Mouse (Mus musculus) Patski (cell line): Measurements from ENCODE around the gene Dynlrb2. TPM values are rescaled to one million over a fixed set of nuclear protein-coding genes. Genes with fewer than 3 reads are reported as not detected.

ENCODE experiments used
- ATAC-seq: fragments of 100-300 bp; one replicate; pipeline ENCODE4 v1.8.0; 2021
- CTCF ChIA-PET: fragments of 350-600 bp; sonication (Branson Sonifier 250); formaldehyde crosslinking; loops from one replicate; lab custom pipeline; 2022; ENCODE audit warnings: inconsistent platforms; lab: Charles Lee
- POLR2A ChIA-PET: fragments of 350-600 bp; sonication (Branson Sonifier 250); formaldehyde crosslinking; loops from one replicate; lab custom pipeline; 2022; ENCODE audit warnings: antibody characterized with exemption, inconsistent platforms; lab: Charles Lee
- DNase-seq: peaks from one replicate; pipeline ENCODE4 v3.0.0-alpha.2; 2011; ENCODE audit warnings: low read depth, low spot score
- H3K27me3 ChIP-seq: fragments of 371-371 bp; one replicate; pipeline ENCODE4 v1.5.1; 2021
- CTCF ChIP-seq: fragments of 100-300 bp; IDR thresholded peaks from one replicate; pipeline ENCODE4 v1.5.1; 2021
- in situ Hi-C: fragments of 300-500 bp; cut with MboI; formaldehyde crosslinking; loops from 3 replicates; pipeline ENCODE4 v1.11.1; 2018; ENCODE audit warnings: low pct_unique_long_range_greater_than_20kb, mixed read lengths
- polyA plus RNA-seq: library from polyadenylated mRNA; unstranded; gene quantifications from one replicate; pipeline ENCODE4 v1.2.3, GENCODE M21; 2021

The Dynlrb2 gene
- polyA plus RNA-seq, 1 experiment from 2014 or later: 8.1 TPM

DNA sequence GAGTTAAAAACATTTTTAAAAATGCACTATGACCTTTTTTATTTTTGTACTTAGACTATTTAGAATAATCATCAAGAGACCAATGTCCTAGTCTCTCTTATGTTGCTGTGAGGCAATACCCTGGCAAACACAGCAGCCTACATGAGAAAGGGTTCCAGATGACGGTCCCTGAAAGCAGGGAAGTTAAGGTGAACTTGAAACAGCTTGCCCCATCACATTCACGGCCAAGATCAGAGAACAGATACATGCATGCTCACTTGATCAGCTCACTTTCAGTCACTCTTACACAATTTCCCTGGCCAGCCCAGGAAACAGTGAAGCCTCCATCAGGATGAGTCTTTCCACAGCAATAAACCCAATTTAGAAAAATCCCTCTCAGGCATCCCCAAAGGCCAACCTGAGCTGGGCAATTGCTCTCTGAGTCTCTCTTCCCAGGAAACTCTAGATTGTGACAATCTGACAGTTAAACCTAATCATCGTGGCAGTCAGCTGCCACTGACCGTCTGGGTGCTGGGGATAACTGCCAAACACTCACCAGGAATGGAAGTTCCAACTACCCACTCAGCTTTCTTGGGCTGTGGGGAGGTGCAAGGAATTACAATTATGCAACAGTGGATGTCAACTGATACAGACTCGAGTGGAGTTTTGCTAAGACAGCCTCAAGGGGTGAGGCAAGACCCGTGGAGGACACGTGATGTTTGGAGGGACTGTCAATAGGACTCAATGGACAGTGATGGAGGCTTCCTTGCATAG, 4.5 kb upstream of the Dynlrb2 start:
- peaks cover 6% of the 10 kb centered on the region for H3K27me3 ChIP-seq
- no peak for TF ChIP-seq CTCF
- DNase-seq: no peak
- POLR2A ChIA-PET: no interaction called here
- CTCF ChIA-PET: no interaction called here
- in situ Hi-C loops: no loop called here
- no peak for ATAC-seq

DNA sequence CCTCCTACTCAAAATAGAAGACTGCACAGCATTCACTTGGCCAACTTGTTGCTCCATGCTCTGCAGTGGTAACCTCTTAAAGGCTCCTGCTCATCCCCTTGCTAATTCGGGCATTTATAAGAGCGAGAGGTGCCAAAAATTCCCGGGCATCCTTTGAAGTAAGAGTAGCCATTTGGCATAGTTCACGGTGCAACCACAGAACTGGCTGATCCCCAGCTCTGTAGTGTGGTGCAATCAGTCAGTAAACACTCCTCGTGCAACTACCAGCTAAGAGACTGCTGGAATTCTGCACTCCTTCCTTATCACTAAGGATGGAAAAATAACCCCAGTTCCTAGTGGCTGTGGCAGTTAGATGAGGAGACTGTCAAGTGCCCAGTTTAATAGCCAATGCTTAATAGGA, 3.9 kb downstream of the Dynlrb2 start:
- ATAC-seq: no peak
- H3K27me3 ChIP-seq: no peaks in the 10 kb centered on the region
- ChIA-PET POLR2A (no interaction called here), CTCF (no interaction called here)
- TF ChIP-seq CTCF: no peak
- no peak for DNase-seq
- in situ Hi-C loops: no loop called here

DNA sequence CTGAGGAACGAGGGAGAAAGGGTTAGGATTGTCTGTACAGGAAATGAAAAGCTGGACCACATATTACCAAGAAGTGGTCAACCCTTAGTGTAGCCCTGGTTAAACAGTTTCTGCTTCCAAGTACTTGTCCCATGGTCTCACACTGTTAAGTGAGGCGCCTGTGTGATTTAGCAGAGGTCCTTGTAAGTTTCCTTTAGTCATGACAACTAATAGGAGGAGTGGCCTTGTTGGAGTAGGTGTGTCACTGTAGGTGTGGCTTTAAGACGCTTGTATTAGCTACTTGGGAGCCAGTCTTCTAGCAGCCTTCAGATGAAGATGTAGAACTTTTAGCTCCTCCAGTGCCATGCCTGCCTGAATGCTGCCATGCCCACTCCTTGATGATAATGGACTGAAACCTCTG, 4.5 kb downstream of the Dynlrb2 start:
- ATAC-seq: no peak
- CTCF ChIA-PET: no interaction called here
- no peak for DNase-seq
- in situ Hi-C loops: no loop called here
- no peak for TF ChIP-seq CTCF
- POLR2A ChIA-PET: no interaction called here
- H3K27me3 ChIP-seq: no peaks in the 10 kb centered on the region

DNA sequence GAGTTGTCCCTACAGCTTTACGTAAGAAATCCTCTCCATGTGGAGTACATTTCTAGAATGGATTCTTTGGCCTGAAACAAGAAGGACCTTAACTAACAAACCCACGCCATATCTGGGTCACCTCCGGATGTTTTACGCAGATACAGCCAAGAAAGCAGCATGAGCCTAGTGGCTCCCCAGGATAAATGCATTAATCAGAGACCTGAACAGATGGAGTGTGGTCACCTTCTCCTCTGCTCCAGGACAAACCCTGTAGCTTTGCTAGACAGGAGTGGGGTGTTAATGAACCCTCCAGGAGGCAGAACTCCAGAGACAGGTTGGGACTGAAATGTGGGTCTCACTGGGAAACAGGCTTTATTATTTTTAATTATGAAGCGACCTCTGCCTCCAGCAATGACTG, 14.9 kb downstream of the Dynlrb2 start:
- CTCF ChIA-PET: no interaction called here
- in situ Hi-C loops: no loop called here
- DNase-seq: no peak
- ATAC-seq: no peak
- no peak for TF ChIP-seq CTCF
- POLR2A ChIA-PET: no interaction called here
- H3K27me3 ChIP-seq: peaks cover 4% of the 10 kb centered on the region

DNA sequence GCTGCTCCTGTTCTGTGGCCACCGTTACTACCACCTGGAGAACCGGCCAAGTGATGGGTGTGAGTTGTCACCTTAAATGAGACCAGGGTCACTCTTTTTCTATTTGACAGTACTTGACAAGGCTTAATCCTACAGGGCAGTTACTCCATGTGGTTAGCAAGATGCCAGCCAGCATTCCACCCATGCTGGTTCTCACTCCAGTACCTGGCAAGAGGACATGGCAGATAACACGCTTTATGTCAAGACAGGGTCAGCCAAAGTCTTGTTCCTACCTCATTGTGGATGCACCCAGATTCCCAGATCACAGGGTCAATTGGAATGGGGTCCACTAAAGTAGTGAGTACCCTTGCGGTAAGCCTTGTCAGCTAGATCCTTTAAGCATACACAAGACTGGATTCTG, 16.4 kb downstream of the Dynlrb2 start:
- TF ChIP-seq CTCF: no peak
- in situ Hi-C loops: no loop called here
- no peak for ATAC-seq
- POLR2A ChIA-PET: no interaction called here
- CTCF ChIA-PET: no interaction called here
- no peak for DNase-seq
- H3K27me3 ChIP-seq: peaks cover 4% of the 10 kb centered on the region

DNA sequence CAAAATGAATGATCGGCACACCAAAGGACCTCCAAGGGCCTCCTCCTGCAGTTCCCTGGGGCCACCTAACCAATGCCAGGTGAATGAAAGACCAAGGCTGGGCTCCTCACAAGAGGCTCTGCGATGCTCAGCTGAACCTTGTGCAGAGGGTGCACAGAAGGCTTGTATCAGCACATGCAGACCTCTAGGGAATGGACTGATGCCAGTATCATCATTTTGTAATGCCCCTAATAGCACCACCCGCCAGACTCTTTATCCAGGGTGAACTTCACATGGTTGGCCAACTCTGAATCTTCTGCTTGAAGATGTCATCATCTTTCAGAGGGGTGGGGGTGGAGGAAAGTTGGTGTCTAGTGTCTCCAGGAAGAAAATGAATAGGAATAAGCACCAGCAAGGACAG, 16.9 kb downstream of the Dynlrb2 start:
- H3K27me3 ChIP-seq: peaks cover 4% of the 10 kb centered on the region
- ChIA-PET POLR2A (no interaction called here), CTCF (no interaction called here)
- no peak for TF ChIP-seq CTCF
- DNase-seq: no peak
- ATAC-seq: no peak
- in situ Hi-C loops: no loop called here

DNA sequence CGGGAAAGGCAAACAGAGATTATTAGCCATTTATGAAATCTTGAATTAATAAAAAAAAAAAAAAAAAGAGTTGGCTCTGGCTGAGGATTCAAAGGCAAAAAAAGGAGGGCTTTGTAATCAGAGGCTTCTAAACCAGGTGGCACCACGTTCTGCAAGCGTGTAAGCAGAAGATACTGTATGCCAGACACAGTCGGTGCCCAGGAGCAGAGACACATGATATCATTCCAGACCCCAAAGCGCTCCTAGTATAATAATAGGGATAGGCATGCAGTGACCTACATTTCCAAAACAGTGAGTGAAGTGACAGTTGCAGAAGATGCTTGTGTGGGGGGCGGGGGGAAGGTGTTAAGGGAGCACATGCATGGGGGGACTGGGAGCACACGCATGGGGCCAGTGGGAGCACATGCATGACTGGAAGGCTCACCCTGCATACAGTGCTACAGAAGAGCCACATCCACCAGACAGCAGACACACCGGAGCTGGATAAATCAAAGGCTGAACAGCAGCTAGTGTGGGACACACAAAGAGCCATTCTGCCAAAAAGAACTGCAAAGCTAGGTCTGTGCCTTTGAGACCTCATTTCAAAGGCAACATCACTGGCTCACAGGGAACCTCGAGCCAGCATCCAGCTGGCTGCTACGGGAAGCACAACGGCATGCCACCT, 17.5 kb downstream of the Dynlrb2 start:
- in situ Hi-C loops: no loop called here
- ATAC-seq: no peak
- POLR2A ChIA-PET: no interaction called here

DNA sequence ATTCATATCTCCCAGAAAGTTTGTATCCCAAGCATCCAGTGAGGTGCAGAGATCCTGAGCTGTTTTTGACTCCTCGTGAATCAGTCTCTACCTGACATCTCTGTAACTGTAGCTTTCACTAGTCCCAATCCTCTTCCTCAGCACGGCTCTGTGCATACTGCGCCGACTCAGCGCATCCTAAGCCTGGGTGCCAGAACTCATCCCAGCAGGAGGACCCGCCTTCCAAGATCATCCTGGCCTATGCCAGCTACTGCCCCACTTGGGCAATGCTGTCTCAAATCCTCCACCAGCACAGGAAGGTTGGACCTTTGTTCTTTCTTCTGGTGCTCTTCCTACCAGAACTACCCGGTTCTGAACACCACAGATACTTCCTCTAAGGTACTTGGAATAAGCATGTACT, 20.1 kb downstream of the Dynlrb2 start:
- in situ Hi-C loops: no loop called here
- no peak for TF ChIP-seq CTCF
- no peak for DNase-seq
- ChIA-PET POLR2A (no interaction called here), CTCF (no interaction called here)
- ATAC-seq: no peak
- peaks cover 11% of the 10 kb centered on the region for H3K27me3 ChIP-seq

More for the DNA sequence above, 17.5 kb downstream of the Dynlrb2 start:
- H3K27me3 ChIP-seq: peaks cover 4% of the 10 kb centered on the region
- TF ChIP-seq CTCF: no peak
- no peak for DNase-seq
- CTCF ChIA-PET: interaction anchor here (0.7 kb wide), 1 partner anchor 1001 kb away, joined by 3 read pairs; no protein-coding TSS in a partner anchor

DNA sequence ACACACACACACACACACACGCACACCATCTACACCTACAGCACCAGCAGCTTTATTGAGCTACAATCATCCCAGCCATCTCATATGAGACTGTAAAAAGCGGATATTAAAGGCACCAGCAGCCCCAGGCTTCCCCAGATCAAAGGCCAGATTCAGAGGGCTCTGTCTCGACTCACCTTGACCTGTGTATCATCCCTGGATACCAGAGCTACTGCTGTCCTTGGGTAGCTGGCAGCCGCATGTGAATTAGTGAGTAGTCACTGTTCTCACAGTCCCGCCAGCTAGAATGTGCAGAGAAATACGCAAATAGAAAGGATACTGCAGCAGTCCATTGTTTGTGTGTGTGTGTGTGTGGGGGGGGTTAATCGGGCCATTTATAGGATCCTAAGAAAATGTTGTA, 24.0 kb downstream of the Dynlrb2 start:
- ChIA-PET CTCF (no interaction called here), POLR2A (no interaction called here)
- in situ Hi-C loops: no loop called here
- DNase-seq (no peak), ATAC-seq (no peak)
- TF ChIP-seq CTCF: no peak
- H3K27me3 ChIP-seq: peaks cover 6% of the 10 kb centered on the region

DNA sequence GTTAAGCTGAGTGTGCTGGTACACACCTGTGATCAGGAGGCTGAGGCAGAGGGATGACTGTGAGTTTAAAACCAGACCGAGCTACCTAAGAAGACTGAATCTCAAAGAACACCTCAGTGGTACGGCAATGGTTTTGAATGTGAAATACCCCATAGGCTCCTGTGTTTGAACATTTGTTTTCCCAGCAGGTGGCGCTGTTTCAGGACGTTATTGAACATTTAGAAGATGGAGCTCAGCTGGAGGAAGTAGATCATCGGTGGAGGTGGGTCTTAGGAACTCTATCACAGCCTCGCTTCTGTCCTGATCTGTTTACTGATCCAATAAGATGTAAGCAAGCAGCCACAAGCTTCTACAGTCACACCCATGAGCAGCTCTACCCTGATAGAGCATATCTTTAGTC, 28.3 kb downstream of the Dynlrb2 start:
- ChIA-PET POLR2A (no interaction called here), CTCF (interaction anchor here (1.3 kb wide), 1 partner anchor 9 kb away, joined by 4 read pairs; no protein-coding TSS in a partner anchor)
- in situ Hi-C loops: no loop called here
- ATAC-seq (no peak), DNase-seq (no peak)
- peaks cover 5% of the 10 kb centered on the region for H3K27me3 ChIP-seq
- peak; percentile 38 for TF ChIP-seq CTCF

DNA sequence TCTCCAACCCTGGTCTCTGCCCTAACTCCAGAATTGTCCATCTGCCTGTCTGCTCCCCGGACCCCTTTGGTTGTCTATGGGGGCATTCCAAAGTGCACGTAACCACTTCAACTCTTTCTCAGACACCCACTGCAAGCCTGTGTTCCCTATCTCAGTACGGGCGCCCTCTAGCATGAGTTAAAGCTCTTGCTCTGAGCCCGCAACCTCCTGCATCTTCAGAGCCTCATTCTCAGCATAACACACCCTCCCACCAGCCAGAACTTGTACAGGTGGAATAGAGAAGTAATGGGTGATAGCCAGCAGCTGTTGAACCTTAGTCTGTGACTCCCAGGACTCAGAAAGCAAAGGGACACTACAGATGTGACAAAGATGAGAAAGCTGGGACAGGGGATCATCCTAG, 32.0 kb downstream of the Dynlrb2 start:
- in situ Hi-C loops: no loop called here
- ChIA-PET POLR2A (no interaction called here), CTCF (interaction anchor here (0.6 kb wide), 1 partner anchor 661 kb away, joined by 3 read pairs; no protein-coding TSS in a partner anchor)
- ATAC-seq (no peak), DNase-seq (no peak)
- no peak for TF ChIP-seq CTCF
- H3K27me3 ChIP-seq: peaks cover 4% of the 10 kb centered on the region
